Mouse (Mus musculus) MEL (cell line): ENCODE results near the gene Gm10309.

ENCODE experiments used
- CTCF ChIP-seq, 3 experiments: IDR thresholded peaks in 2 of 3; conservative IDR thresholded peaks in 1 of 3; 2 replicates each; pipeline ENCODE4 v1.5.1; 2011 to 2012; ENCODE audit warnings: low read length in 3 of 3, low read depth in 2 of 3, mild to moderate bottlenecking in 2 of 3, improper control_type of control experiment in 1 of 3, inconsistent platforms in 1 of 3, mixed read lengths in 1 of 3, moderate library complexity in 1 of 3; ENCODE audit not compliant: control insufficient read depth in 1 of 3, insufficient read depth in 1 of 3, poor library complexity in 1 of 3, severe bottlenecking in 1 of 3
- HCFC1 ChIP-seq: IDR thresholded peaks from 2 replicates; pipeline ENCODE4 v1.6.1; 2012; ENCODE audit warnings: low read depth, mild to moderate bottlenecking, inconsistent platforms, low read length, improper control_type of control experiment, moderate library complexity
- TCF12 ChIP-seq: IDR thresholded peaks from 2 replicates; pipeline ENCODE4 v1.6.1; 2014; ENCODE audit warnings: low read depth, mild to moderate bottlenecking, inconsistent platforms, low read length, improper control_type of control experiment, moderate library complexity
- ZC3H11A ChIP-seq: IDR thresholded peaks from 2 replicates; pipeline ENCODE4 v1.6.1; 2012; ENCODE audit warnings: low read depth, mild to moderate bottlenecking, inconsistent platforms, low read length, improper control_type of control experiment

DNA sequence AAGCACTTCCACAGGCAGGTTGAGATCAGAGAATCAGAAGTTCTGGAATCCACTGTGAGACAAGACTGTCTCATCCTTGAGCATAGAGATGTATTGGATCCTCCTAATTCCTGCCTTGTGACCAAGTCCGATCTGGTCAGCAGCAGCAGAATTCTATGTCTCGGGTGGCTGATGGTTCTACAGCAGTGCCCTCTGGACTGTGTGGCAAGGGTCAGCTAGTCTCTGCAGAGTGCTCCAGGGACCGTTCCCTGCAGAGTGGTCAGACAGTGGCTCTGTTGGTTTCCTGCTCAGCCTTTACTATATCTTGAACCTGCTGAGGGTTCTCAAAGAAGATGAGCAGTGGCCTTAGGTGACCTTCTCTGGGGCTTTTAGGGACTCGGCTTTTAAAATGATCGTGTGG lies 17.6 kb upstream of the Gm10309 start:
- TF ChIP-seq ZC3H11A (no peak), CTCF (IDR thresholded peaks at IDR 0.05 in 2 of 3, conservative IDR thresholded peaks at IDR 0.05 in 1 of 3; ENCODE audit: control insufficient read depth in 1 of 3, insufficient read depth in 1 of 3, low read depth in 2 of 3, low read length in 3 of 3, poor library complexity in 1 of 3, severe bottlenecking in 1 of 3) (no peak), TCF12 (no peak), HCFC1 (no peak)
